Mouse (Mus musculus) spleen, postnatal 10 days (tissue): ENCODE results near the gene Flywch1.
"Not testable (repeated sequence)": the region's sequence is repeated elsewhere in the genome, so short reads cannot be mapped to it uniquely, and the experiment has no call there.

Experiments
- DNase-seq, 2 experiments: peaks; one replicate each; pipeline ENCODE4 v3.0.0; 2021 to 2022; ENCODE audit warnings: low spot score in 2 of 2

Flywch1 gene

GRCm38 (mm10) chr17:23783352-23783751, 11.9 kb upstream of the Flywch1 start:
- DNase-seq, result no peak

GRCm38 (mm10) chr17:23778447-23778846, 7.0 kb upstream of the Flywch1 start:
- DNase-seq, result no peak

GRCm38 (mm10) chr17:23777141-23777540, 5.7 kb upstream of the Flywch1 start:
- no peak for DNase-seq

GRCm38 (mm10) chr17:23776216-23776615, 4.8 kb upstream of the Flywch1 start:
- DNase-seq, result no peak

GRCm38 (mm10) chr17:23774090-23774489, 2.7 kb upstream of the Flywch1 start:
- DNase-seq, result peak; percentile 68 to 89

- DNase-seq, result no peak
Observed at GRCm38 (mm10) chr17:23773676-23774075, 2.3 kb upstream of the Flywch1 start.

GRCm38 (mm10) chr17:23772219-23772556, 786 bp upstream of the Flywch1 start:
- not testable (repeated sequence) for DNase-seq

GRCm38 (mm10) chr17:23770896-23771283, 512 bp downstream of the Flywch1 start:
- peak in 1 of 2 experiments; percentile 54 for DNase-seq

- DNase-seq, result no peak
Observed at GRCm38 (mm10) chr17:23770493-23770892, 909 bp downstream of the Flywch1 start.

- no peak for DNase-seq
Observed at GRCm38 (mm10) chr17:23762976-23763375, 8.4 kb downstream of the Flywch1 start.

GRCm38 (mm10) chr17:23761155-23761554, 10.2 kb downstream of the Flywch1 start:
- no peak for DNase-seq

- no peak for DNase-seq
Observed at GRCm38 (mm10) chr17:23760231-23760630, 11.2 kb downstream of the Flywch1 start.

GRCm38 (mm10) chr17:23758801-23759200, 12.6 kb downstream of the Flywch1 start:
- no peak for DNase-seq

GRCm38 (mm10) chr17:23757581-23757980, 13.8 kb downstream of the Flywch1 start:
- no peak for DNase-seq

- DNase-seq, result no peak
Observed at GRCm38 (mm10) chr17:23755689-23756088, 15.7 kb downstream of the Flywch1 start.

- DNase-seq, result no peak
Observed at GRCm38 (mm10) chr17:23749400-23750191, 21.8 kb downstream of the Flywch1 start.

- DNase-seq, result peak; percentile 64 to 79
Observed at GRCm38 (mm10) chr17:23748631-23749391, 22.6 kb downstream of the Flywch1 start.

- DNase-seq, result peak in 1 of 2 experiments; percentile 67
Observed at GRCm38 (mm10) chr17:23748026-23748425, 23.4 kb downstream of the Flywch1 start.

GRCm38 (mm10) chr17:23747471-23747870, 23.9 kb downstream of the Flywch1 start:
- DNase-seq, result no peak

- DNase-seq, result no peak
Observed at GRCm38 (mm10) chr17:23746767-23747166, 24.6 kb downstream of the Flywch1 start.

GRCm38 (mm10) chr17:23746311-23746710, 25.1 kb downstream of the Flywch1 start:
- DNase-seq, result no peak

- no peak for DNase-seq
Observed at GRCm38 (mm10) chr17:23745301-23746251, 25.8 kb downstream of the Flywch1 start, which contains the start of gene Kremen2. Gene Kremen2, minus strand, starts transcription at chr17:23745833.
